Mouse (Mus musculus) adrenal gland, postnatal 4 days (tissue): Measurements from ENCODE around the gene Mup14. TPM values are rescaled to one million over a fixed set of nuclear protein-coding genes. Genes with fewer than 3 reads are reported as not detected.
"Not testable (repeated sequence)": the region's sequence is repeated elsewhere in the genome, so short reads cannot be mapped to it uniquely, and the experiment has no call there.

Experiments
- DNase-seq, 2 experiments: peaks; one replicate each; pipeline ENCODE4 v3.0.0; 2021 to 2022; ENCODE audit warnings: low spot score in 2 of 2, mixed read lengths in 2 of 2
- long read RNA-seq, 2 experiments: library from polyadenylated mRNA; stranded (forward); transcript quantifications; one replicate each; pipeline ENCODE4 v2.0.0; 2021
- total RNA-seq, 2 experiments: library from RNA; stranded (reverse); gene quantifications; 2 replicates each; pipeline ENCODE4 v1.2.3; 2021

Mup14 gene
- total RNA-seq, result not detected
- long read RNA-seq, experiment 1, result 0 reads
- long read RNA-seq, experiment 2, result 0 reads

- DNase-seq, result not testable (repeated sequence)
These were observed at the start of gene Mup14 for GRCm38 (mm10) chr4:61303900-61304299. Gene Mup14 (minus strand): TSS chr4:61304000.

- DNase-seq, result not testable (repeated sequence)
These were observed 34.3 kb upstream of the Mup14 start for GRCm38 (mm10) chr4:61338108-61338507.

Other genes with a start within 250 kb of the Mup14 start
- gene Mup13, start 75.7 kb downstream of the Mup14 start, total RNA-seq, result not detected
- not detected for gene Mup15, start 135.7 kb upstream of the Mup14 start, total RNA-seq
- gene Mup16, start 215.5 kb upstream of the Mup14 start, total RNA-seq, result not detected